Mouse (Mus musculus) stomach, embryonic 14.5 days (tissue): ENCODE data around the gene Grem2. TPM values are rescaled to one million over a fixed set of nuclear protein-coding genes. Genes with fewer than 3 reads are reported as not detected.

ENCODE experiments used
- ATAC-seq: fragments of 200-750 bp; cut with Nextera tagmentation; 2 replicates; pipeline ENCODE4 v1.8.0; 2017; ENCODE audit warnings: low read depth, moderate TSS enrichment; ENCODE audit not compliant: insufficient number of reproducible peaks, insufficient read depth, low FRiP score
- H3K27ac ChIP-seq: fragments of 300-500 bp; sonication (generic); 2 replicates; pipeline ENCODE4 v1.5.1; 2014; ENCODE audit warnings: mild to moderate bottlenecking, low read length, moderate library complexity, mixed read lengths
- H3K27me3 ChIP-seq: fragments of 300-500 bp; sonication (generic); 2 replicates; pipeline ENCODE4 v1.6.1; 2014; ENCODE audit warnings: low read length, control low read depth, mixed read lengths; ENCODE audit not compliant: control insufficient read depth, insufficient read depth
- H3K36me3 ChIP-seq: fragments of 300-500 bp; sonication (generic); 2 replicates; pipeline ENCODE4 v1.6.1; 2014; ENCODE audit warnings: mild to moderate bottlenecking, control low read depth, low read length, moderate library complexity, mixed read lengths; ENCODE audit not compliant: control insufficient read depth, insufficient read depth
- H3K4me1 ChIP-seq: fragments of 300-500 bp; sonication (generic); 2 replicates; pipeline ENCODE4 v1.6.1; 2014; ENCODE audit warnings: low read length, control low read depth, mixed read lengths; ENCODE audit not compliant: control insufficient read depth, insufficient read depth
- H3K4me2 ChIP-seq: fragments of 300-500 bp; sonication (generic); replicated peaks from 2 replicates; pipeline ENCODE4 v1.6.1; 2014; ENCODE audit warnings: low read depth, low read length, control low read depth
- H3K4me3 ChIP-seq: fragments of 300-500 bp; sonication (generic); 2 replicates; pipeline ENCODE4 v1.5.1; 2014; ENCODE audit warnings: low read depth, low read length, control low read depth
- H3K9ac ChIP-seq: fragments of 300-500 bp; sonication (generic); replicated peaks from 2 replicates; pipeline ENCODE4 v1.6.1; 2014; ENCODE audit warnings: low read depth, mild to moderate bottlenecking, control low read depth, low read length, moderate library complexity, mixed read lengths
- H3K9me3 ChIP-seq: fragments of 300-500 bp; sonication (generic); 2 replicates; pipeline ENCODE4 v1.6.1; 2016; ENCODE audit warnings: low read depth, low read length, control low read depth; ENCODE audit not compliant: control insufficient read depth
- WGBS: fragments of 180-500 bp; shearing (Covaris S2); extraction: QIAGEN DNeasy Blood & Tissue Kit; methylation state at CpG from one replicate; pipeline ENCODE4 v1.1.7; 2014; 5-methylcytosine and 5-hydroxymethylcytosine counted together
- polyA plus RNA-seq: library from polyadenylated mRNA; unstranded; fragments of >200 nt; fragmentation: Nextera tagmentation; extraction: Ambion mirVana; gene quantifications from 2 replicates; pipeline ENCODE4 v1.2.1, GENCODE M21; 2014

Gene Grem2
- polyA plus RNA-seq, 1 experiment from 2014 or later: 3.4 TPM

GRCm38 (mm10) chr1:174907637-174908036 is 14.0 kb downstream of the Grem2 start:
- Histone ChIP-seq H3K27ac (no peak overlapping the region), H3K27me3 (no peaks in the 10 kb centered on the region), H3K9ac (no peak overlapping the region), H3K4me3 (no peak overlapping the region), H3K4me2 (no peak overlapping the region), H3K36me3 (no peaks in the 10 kb centered on the region), H3K4me1 (no peaks in the 10 kb centered on the region), H3K9me3 (no peaks in the 10 kb centered on the region)
- ATAC-seq: no peak
- WGBS: 74% methylated on average over 5 of the region's 5 CpGs

- H3K27me3 ChIP-seq: no peaks in the 10 kb centered on the region
- H3K9me3 ChIP-seq: no peaks in the 10 kb centered on the region
- no peak overlapping the region for H3K4me3 ChIP-seq
- no peak overlapping the region for H3K4me2 ChIP-seq
- H3K27ac ChIP-seq: no peak overlapping the region
- 48% methylated on average over 1 of the region's 1 CpGs for WGBS
- no peaks in the 10 kb centered on the region for H3K4me1 ChIP-seq
- H3K36me3 ChIP-seq: no peaks in the 10 kb centered on the region
- H3K9ac ChIP-seq: no peak overlapping the region
- ATAC-seq: no peak
Measured at GRCm38 (mm10) chr1:174902755-174903154, 18.9 kb downstream of the Grem2 start.

GRCm38 (mm10) chr1:174892471-174892870 is 29.1 kb downstream of the Grem2 start:
- Histone ChIP-seq H3K9ac (no peak overlapping the region), H3K4me3 (no peak overlapping the region), H3K27me3 (no peaks in the 10 kb centered on the region), H3K4me1 (no peaks in the 10 kb centered on the region), H3K4me2 (no peak overlapping the region), H3K36me3 (no peaks in the 10 kb centered on the region), H3K9me3 (no peaks in the 10 kb centered on the region), H3K27ac (no peak overlapping the region)
- 88% methylated on average over 7 of the region's 7 CpGs for WGBS
- ATAC-seq: no peak

- Histone ChIP-seq H3K27ac (no peak overlapping the region), H3K9me3 (no peaks in the 10 kb centered on the region), H3K9ac (no peak overlapping the region)
Measured at GRCm38 (mm10) chr1:174888684-174889405, 32.8 kb downstream of the Grem2 start.

GRCm38 (mm10) chr1:174888073-174888472 is 33.5 kb downstream of the Grem2 start:
- Histone ChIP-seq H3K9me3 (no peaks in the 10 kb centered on the region), H3K4me2 (no peak overlapping the region), H3K27me3 (no peaks in the 10 kb centered on the region), H3K4me1 (no peaks in the 10 kb centered on the region), H3K4me3 (no peak overlapping the region), H3K9ac (no peak overlapping the region), H3K27ac (no peak overlapping the region), H3K36me3 (no peaks in the 10 kb centered on the region)
- 89% methylated on average over 1 of the region's 1 CpGs for WGBS
- ATAC-seq: no peak

More at GRCm38 (mm10) chr1:174888684-174889405, 32.8 kb downstream of the Grem2 start:
- H3K4me1 ChIP-seq: no peaks in the 10 kb centered on the region
- ATAC-seq: no peak
- H3K27me3 ChIP-seq: no peaks in the 10 kb centered on the region
- H3K4me2 ChIP-seq: no peak overlapping the region
- H3K4me3 ChIP-seq: no peak overlapping the region
- no peaks in the 10 kb centered on the region for H3K36me3 ChIP-seq
- WGBS: 72% methylated on average over 14 of the region's 14 CpGs

DNA sequence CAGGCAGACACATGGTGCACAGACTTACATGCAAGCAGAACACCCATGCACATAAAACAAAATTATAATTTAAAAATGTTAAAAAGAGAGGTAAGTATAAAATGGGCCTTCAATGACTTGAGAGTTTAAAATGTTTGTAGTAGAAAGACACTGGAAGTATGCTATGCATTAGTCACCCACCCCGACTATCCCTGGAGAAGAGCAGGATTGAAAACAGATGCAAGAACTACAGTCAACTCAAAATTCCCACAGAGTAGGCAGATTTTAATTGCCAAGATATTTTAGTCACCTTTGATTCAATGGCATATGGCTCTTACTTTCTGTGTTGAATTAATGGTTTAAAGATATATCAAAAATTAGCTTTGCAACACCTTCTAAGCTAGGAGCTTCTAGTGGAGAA is 39.1 kb downstream of the Grem2 start:
- H3K36me3 ChIP-seq: no peaks in the 10 kb centered on the region
- no peak for ATAC-seq
- WGBS: 78% methylated on average over 1 of the region's 1 CpGs

GRCm38 (mm10) chr1:174875173-174875572 is 46.4 kb downstream of the Grem2 start:
- Histone ChIP-seq H3K9me3 (no peaks in the 10 kb centered on the region), H3K36me3 (no peaks in the 10 kb centered on the region), H3K27ac (no peak overlapping the region), H3K4me1 (no peaks in the 10 kb centered on the region), H3K4me3 (no peak overlapping the region), H3K4me2 (no peak overlapping the region), H3K9ac (no peak overlapping the region), H3K27me3 (no peaks in the 10 kb centered on the region)
- ATAC-seq: no peak
- WGBS: 76% methylated on average over 4 of the region's 4 CpGs

More for the DNA sequence above, 39.1 kb downstream of the Grem2 start:
- no peaks in the 10 kb centered on the region for H3K9me3 ChIP-seq
- no peaks in the 10 kb centered on the region for H3K27me3 ChIP-seq
- no peak overlapping the region for H3K27ac ChIP-seq
- no peaks in the 10 kb centered on the region for H3K4me1 ChIP-seq
- no peak overlapping the region for H3K9ac ChIP-seq
- H3K4me2 ChIP-seq: no peak overlapping the region
- no peak overlapping the region for H3K4me3 ChIP-seq

- no peak overlapping the region for H3K4me3 ChIP-seq
- no peak overlapping the region for H3K27ac ChIP-seq
- H3K36me3 ChIP-seq: no peaks in the 10 kb centered on the region
- no peak for ATAC-seq
- H3K9me3 ChIP-seq: no peaks in the 10 kb centered on the region
- no peaks in the 10 kb centered on the region for H3K27me3 ChIP-seq
- no peak overlapping the region for H3K4me2 ChIP-seq
- WGBS: 66% methylated on average over 10 of the region's 10 CpGs
- no peak overlapping the region for H3K9ac ChIP-seq
- no peaks in the 10 kb centered on the region for H3K4me1 ChIP-seq
Measured at GRCm38 (mm10) chr1:174860407-174861118, 61.1 kb downstream of the Grem2 start.
